Mouse (Mus musculus): Measurements from ENCODE around the gene Adra2a. TPM values are rescaled to one million over a fixed set of nuclear protein-coding genes. Genes with fewer than 3 reads are reported as not detected.

The Adra2a gene
- 20.8 and 22.7 TPM in 2 replicates for polyA plus RNA-seq (2012)

GRCm38 (mm10) chr19:54043851-54044250, at the start of gene Adra2a:
Gene Adra2a, plus strand, starts transcription at chr19:54044151.
- TF ChIP-seq GATA1 (IDR thresholded peaks at IDR 0.05; ENCODE audit: low read length), result no peak

GRCm38 (mm10) chr19:53994276-53994675, 49.7 kb upstream of the Adra2a start:
- TF ChIP-seq GATA1 (IDR thresholded peaks at IDR 0.05; ENCODE audit: low read length), result no peak

- no peak for TF ChIP-seq GATA1 (IDR thresholded peaks at IDR 0.05; ENCODE audit: low read length)
Observed at GRCm38 (mm10) chr19:54010973-54011372, 33.0 kb upstream of the Adra2a start.

- no peak for TF ChIP-seq GATA1 (IDR thresholded peaks at IDR 0.05; ENCODE audit: low read length)
Observed at GRCm38 (mm10) chr19:54014999-54015398, 29.0 kb upstream of the Adra2a start.

GRCm38 (mm10) chr19:54015503-54015902, 28.4 kb upstream of the Adra2a start:
- TF ChIP-seq GATA1 (IDR thresholded peaks at IDR 0.05; ENCODE audit: low read length), result no peak

- no peak for TF ChIP-seq GATA1 (IDR thresholded peaks at IDR 0.05; ENCODE audit: low read length)
Observed at GRCm38 (mm10) chr19:54035100-54035499, 8.9 kb upstream of the Adra2a start.

- TF ChIP-seq GATA1 (IDR thresholded peaks at IDR 0.05; ENCODE audit: low read length), result no peak
Observed at GRCm38 (mm10) chr19:54039441-54039840, 4.5 kb upstream of the Adra2a start.

GRCm38 (mm10) chr19:54040356-54041028, 3.5 kb upstream of the Adra2a start:
- no peak for TF ChIP-seq GATA1 (IDR thresholded peaks at IDR 0.05; ENCODE audit: low read length)

- no peak for TF ChIP-seq GATA1 (IDR thresholded peaks at IDR 0.05; ENCODE audit: low read length)
Observed at GRCm38 (mm10) chr19:54041029-54041367, 3.0 kb upstream of the Adra2a start.

GRCm38 (mm10) chr19:54044507-54045371, 788 bp downstream of the Adra2a start:
- no peak for TF ChIP-seq GATA1 (IDR thresholded peaks at IDR 0.05; ENCODE audit: low read length)

GRCm38 (mm10) chr19:54045412-54045811, 1.5 kb downstream of the Adra2a start:
- no peak for TF ChIP-seq GATA1 (IDR thresholded peaks at IDR 0.05; ENCODE audit: low read length)

GRCm38 (mm10) chr19:54045931-54046683, 2.2 kb downstream of the Adra2a start:
- TF ChIP-seq GATA1 (IDR thresholded peaks at IDR 0.05; ENCODE audit: low read length), result no peak

GRCm38 (mm10) chr19:54046684-54047070, 2.7 kb downstream of the Adra2a start:
- no peak for TF ChIP-seq GATA1 (IDR thresholded peaks at IDR 0.05; ENCODE audit: low read length)

- TF ChIP-seq GATA1 (IDR thresholded peaks at IDR 0.05; ENCODE audit: low read length), result no peak
Observed at GRCm38 (mm10) chr19:54047386-54048050, 3.6 kb downstream of the Adra2a start.

GRCm38 (mm10) chr19:54048161-54048885, 4.4 kb downstream of the Adra2a start:
- TF ChIP-seq GATA1 (IDR thresholded peaks at IDR 0.05; ENCODE audit: low read length), result no peak

All from G1E-ER4 (cell line).